Mouse (Mus musculus): ENCODE measurements around the gene Sh3gl1.

DNA sequence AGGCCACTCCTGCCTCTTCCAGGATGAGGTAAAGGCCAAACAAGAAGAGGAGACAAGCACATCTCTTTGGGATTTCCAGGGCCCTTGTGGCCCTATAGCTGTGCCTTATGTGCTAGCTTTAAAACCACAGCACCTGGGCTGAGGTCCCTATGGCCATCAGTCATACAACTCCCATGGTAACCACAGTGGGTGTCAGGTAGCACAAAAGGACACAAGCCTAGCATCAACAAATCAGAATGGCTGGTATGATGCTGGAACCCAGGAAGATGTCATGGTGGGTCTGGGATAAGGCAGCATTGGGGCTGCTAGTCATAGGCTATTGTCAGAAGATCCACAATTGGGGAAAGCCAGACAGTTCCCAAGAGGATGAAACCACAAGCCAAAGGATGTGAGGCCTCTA, 34.7 kb upstream of the Sh3gl1 start:
- TF ChIP-seq CTCF (IDR thresholded peaks at IDR 0.05; ENCODE audit: borderline replicate concordance, control insufficient read depth, extremely low read depth, insufficient read depth, low read length, poor library complexity) (no peak), POLR2A (IDR thresholded peaks at IDR 0.05; ENCODE audit: control insufficient read depth, extremely low read depth, insufficient read depth, low read length, poor library complexity) (no peak)

Measured in thymus, adult 2 months (tissue).